Mouse (Mus musculus): ENCODE results near the gene Rrp7a. TPM values are rescaled to one million over a fixed set of nuclear protein-coding genes. Genes with fewer than 3 reads are reported as not detected.

Gene Rrp7a
- total and polyA plus RNA-seq, 2 experiments from 2014 or later = 95.2 to 228 TPM

DNA sequence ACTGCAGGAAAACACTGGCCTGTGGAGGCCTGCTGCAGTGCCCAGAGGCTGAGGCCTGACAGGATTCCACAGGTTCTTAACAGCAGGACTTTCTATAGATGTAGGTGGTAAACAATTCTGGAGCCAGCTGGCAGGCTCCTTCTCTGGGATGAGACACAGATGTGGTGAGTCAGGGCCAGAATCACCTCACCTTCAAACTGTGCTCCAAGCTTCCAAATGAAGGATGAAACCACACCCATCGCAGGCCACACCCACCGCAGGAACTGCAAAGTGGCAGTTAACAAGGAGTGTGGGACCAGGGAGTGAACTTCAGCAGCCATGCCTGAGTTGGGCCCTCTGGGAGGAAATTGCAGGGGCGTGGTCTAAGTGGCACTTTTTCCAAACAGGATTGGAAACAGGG is 31.7 kb downstream of the Rrp7a start:
- H3K27ac ChIP-seq (ENCODE audit: low read depth, low read length) = no peak overlapping the region
- DNase-seq (ENCODE audit: low spot score) (no peak), ATAC-seq (ENCODE audit: low FRiP score) (no peak)
- peaks cover 6% of the 10 kb centered on the region; the same call in 1 of the 2 replicates for H3K27me3 ChIP-seq (ENCODE audit: insufficient read depth, low read length)
- H3K36me3 ChIP-seq (ENCODE audit: insufficient read depth, low read length) = no peaks in the 10 kb centered on the region
- H3K4me2 ChIP-seq (ENCODE audit: low read depth, low read length, poor library complexity, severe bottlenecking) = no peak overlapping the region
- TF ChIP-seq CTCF (IDR thresholded peaks at IDR 0.05) = no peak
- H3K4me3 ChIP-seq (ENCODE audit: low read depth, low read length) = no peak overlapping the region
- WGBS = 62% methylated on average over 3 of the region's 3 CpGs
- H3K9ac ChIP-seq (replicated peaks; ENCODE audit: low read length, poor library complexity, severe bottlenecking) = no peak overlapping the region
- no peaks in the 10 kb centered on the region for H3K9me3 ChIP-seq (ENCODE audit: low read length)
- no peaks in the 10 kb centered on the region for H3K4me1 ChIP-seq (ENCODE audit: insufficient read depth, low read length)

DNA sequence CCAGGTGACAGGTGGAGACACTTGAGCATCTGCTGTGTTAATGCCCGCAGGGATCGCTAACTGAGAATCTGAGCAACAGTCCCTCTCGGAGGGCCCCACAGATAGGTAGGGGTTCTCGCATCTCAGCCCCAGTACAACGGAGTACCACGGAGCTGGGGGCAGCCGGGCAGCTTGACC is 33.3 kb downstream of the Rrp7a start, which contains the start of gene Serhl:
Serhl (plus strand) TSS at position 78 of the 177 bp plus-strand sequence.
- Histone ChIP-seq H3K27ac (ENCODE audit: low read depth, low read length) (no peak within 1 kb of the TSS), H3K4me3 (ENCODE audit: low read depth, low read length) (no peak within 1 kb of the TSS), H3K9ac (replicated peaks; ENCODE audit: low read length, poor library complexity, severe bottlenecking) (no peak within 1 kb of the TSS), H3K4me1 (ENCODE audit: insufficient read depth, low read length) (peaks cover under 1% of the 10 kb centered on the region; the same call in 1 of the 2 replicates), H3K4me2 (ENCODE audit: low read depth, low read length, poor library complexity, severe bottlenecking) (peak within 1 kb of the TSS; percentile 24; the same call in 1 of the 2 replicates), H3K9me3 (ENCODE audit: low read length) (no peaks in the 10 kb centered on the region), H3K27me3 (ENCODE audit: insufficient read depth, low read length) (peaks cover 6% of the 10 kb centered on the region; the same call in 1 of the 2 replicates), H3K36me3 (ENCODE audit: insufficient read depth, low read length) (no peaks in the 10 kb centered on the region)
- WGBS = 20% methylated on average over 7 of the region's 7 CpGs
- TF ChIP-seq CTCF (IDR thresholded peaks at IDR 0.05) = no peak
- ATAC-seq (ENCODE audit: low FRiP score) = no peak
- DNase-seq (ENCODE audit: low spot score) = no peak

DNA sequence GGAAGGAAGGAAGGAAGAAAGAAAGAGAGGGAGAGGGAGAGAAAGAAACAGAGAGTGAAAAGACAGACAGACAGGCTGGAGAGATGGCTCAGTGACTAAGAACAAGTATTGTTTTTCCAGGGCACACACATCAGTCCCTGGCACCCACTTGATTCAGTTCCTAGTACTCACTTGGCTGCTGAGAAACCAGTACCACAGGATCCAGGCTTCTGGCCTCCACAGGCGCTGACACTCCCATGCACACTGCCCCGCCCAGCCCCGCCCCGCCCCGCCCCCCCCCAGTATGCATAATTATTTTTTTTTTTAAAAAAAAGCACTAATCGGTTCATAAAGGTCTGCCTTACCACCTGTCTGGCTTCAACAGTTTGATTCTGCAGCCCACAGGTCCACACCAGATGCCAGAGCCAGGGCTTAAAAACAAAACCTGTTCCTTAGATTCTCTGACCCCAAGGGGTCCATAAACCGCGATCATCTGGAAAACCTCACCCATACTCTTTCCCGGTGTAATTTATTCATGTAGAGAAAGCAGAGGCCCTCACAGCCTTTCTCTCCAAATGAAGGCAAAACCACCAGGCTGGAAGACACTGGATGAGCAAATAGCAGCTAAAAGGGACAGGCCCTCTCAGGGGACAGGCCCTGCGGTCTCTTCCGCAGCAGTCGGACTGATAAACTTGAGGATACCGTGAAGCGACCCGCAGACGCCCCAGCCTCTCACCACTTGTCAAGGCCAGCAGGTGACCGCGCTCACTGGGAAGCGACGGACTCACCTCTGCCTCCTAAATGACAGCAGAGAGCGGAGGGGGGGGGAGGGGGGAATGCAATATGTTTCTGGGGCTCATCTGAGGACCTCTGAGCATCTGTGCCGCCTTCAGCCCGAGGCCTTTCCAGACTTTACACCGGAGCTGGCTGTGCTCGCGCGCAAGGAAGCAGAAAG is 33.8 kb downstream of the Rrp7a start:
- Histone ChIP-seq H3K9me3 (ENCODE audit: low read length) (no peaks in the 10 kb centered on the region), H3K4me2 (ENCODE audit: low read depth, low read length, poor library complexity, severe bottlenecking) (peak overlapping the region; percentile 24; the same call in 1 of the 2 replicates), H3K27me3 (ENCODE audit: insufficient read depth, low read length) (peaks cover 6% of the 10 kb centered on the region; the same call in 1 of the 2 replicates), H3K4me3 (ENCODE audit: low read depth, low read length) (no peak overlapping the region), H3K36me3 (ENCODE audit: insufficient read depth, low read length) (no peaks in the 10 kb centered on the region), H3K9ac (replicated peaks; ENCODE audit: low read length, poor library complexity, severe bottlenecking) (no peak overlapping the region), H3K4me1 (ENCODE audit: insufficient read depth, low read length) (peaks cover 6% of the 10 kb centered on the region), H3K27ac (ENCODE audit: low read depth, low read length) (no peak overlapping the region)
- DNase-seq (ENCODE audit: low spot score) (no peak), ATAC-seq (ENCODE audit: low FRiP score) (no peak)
- WGBS = 13% methylated on average over 23 of the region's 27 CpGs
- no peak for TF ChIP-seq CTCF (IDR thresholded peaks at IDR 0.05)

DNA sequence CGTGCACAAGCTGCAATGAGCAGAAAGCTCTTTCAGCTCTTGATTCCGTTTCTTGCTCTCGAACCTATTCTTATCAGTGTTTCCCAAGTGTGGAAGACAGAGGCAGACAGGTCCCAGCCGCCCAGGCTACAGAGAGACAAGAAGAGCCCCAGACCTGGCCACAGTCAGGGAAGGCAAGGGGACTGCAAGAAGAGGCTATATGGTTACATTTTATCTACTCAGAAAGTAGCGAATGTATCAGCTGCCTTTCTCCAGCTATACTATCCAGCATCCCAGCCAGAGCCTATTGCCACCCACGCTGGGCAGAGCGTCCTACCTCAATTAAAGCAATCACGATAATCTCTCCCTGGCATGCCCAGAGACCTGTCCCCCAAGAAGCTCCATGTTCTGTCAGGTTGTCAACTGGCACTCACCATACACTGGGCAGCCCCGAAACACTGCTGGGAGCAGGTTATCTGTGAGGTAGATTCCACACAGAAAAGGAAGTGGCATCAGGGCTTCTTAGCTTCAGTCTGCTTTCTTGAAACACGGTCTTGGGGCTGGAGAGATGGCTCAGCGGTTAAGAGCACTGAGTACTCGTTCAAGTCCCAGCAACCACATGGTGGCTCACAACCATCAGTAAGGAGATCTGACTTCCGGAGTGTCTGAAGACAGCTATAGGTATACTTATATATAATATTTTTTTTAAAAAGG is 35.8 kb downstream of the Rrp7a start:
- H3K4me3 ChIP-seq (ENCODE audit: low read depth, low read length) = no peak overlapping the region
- TF ChIP-seq CTCF (IDR thresholded peaks at IDR 0.05) = no peak
- H3K36me3 ChIP-seq (ENCODE audit: insufficient read depth, low read length) = no peaks in the 10 kb centered on the region
- no peak overlapping the region for H3K4me2 ChIP-seq (ENCODE audit: low read depth, low read length, poor library complexity, severe bottlenecking)
- H3K27me3 ChIP-seq (ENCODE audit: insufficient read depth, low read length) = peaks cover 6% of the 10 kb centered on the region; the same call in 1 of the 2 replicates
- H3K27ac ChIP-seq (ENCODE audit: low read depth, low read length) = no peak overlapping the region
- WGBS = 86% methylated on average over 13 of the region's 13 CpGs
- H3K9ac ChIP-seq (replicated peaks; ENCODE audit: low read length, poor library complexity, severe bottlenecking) = no peak overlapping the region
- DNase-seq (ENCODE audit: low spot score) (no peak), ATAC-seq (ENCODE audit: low FRiP score) (no peak)
- H3K4me1 ChIP-seq (ENCODE audit: insufficient read depth, low read length) = peaks cover 8% of the 10 kb centered on the region
- H3K9me3 ChIP-seq (ENCODE audit: low read length) = no peaks in the 10 kb centered on the region

DNA sequence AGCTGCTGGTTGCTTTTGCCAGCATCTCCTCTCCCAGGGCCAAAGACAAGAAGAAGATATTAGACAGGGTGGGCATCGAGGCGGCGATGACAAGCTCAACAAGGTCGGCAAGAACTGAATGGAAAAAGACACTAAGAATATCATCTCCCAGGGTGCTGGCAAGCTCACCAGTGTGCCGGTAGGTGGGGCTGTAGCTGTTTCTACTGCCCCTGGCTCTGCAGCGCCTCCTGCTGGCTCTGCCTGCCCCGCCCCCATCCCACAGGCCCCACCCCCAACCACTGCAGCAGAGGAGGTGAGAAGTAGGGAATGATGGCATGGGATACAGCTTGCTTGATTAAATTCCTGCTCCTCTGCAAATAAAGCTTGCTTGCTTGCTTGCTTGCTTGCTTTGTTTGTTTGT is 36.7 kb downstream of the Rrp7a start:
- H3K27me3 ChIP-seq (ENCODE audit: insufficient read depth, low read length) = peaks cover 6% of the 10 kb centered on the region; the same call in 1 of the 2 replicates
- H3K4me1 ChIP-seq (ENCODE audit: insufficient read depth, low read length) = peaks cover 8% of the 10 kb centered on the region
- peak; percentile 30 for DNase-seq (ENCODE audit: low spot score)
- no peaks in the 10 kb centered on the region for H3K9me3 ChIP-seq (ENCODE audit: low read length)
- H3K4me3 ChIP-seq (ENCODE audit: low read depth, low read length) = no peak overlapping the region
- H3K4me2 ChIP-seq (ENCODE audit: low read depth, low read length, poor library complexity, severe bottlenecking) = no peak overlapping the region
- WGBS = 29% methylated on average over 7 of the region's 7 CpGs
- no peak for ATAC-seq (ENCODE audit: low FRiP score)
- peak; percentile 57 for TF ChIP-seq CTCF (IDR thresholded peaks at IDR 0.05)
- no peak overlapping the region for H3K27ac ChIP-seq (ENCODE audit: low read depth, low read length)
- no peaks in the 10 kb centered on the region for H3K36me3 ChIP-seq (ENCODE audit: insufficient read depth, low read length)
- H3K9ac ChIP-seq (replicated peaks; ENCODE audit: low read length, poor library complexity, severe bottlenecking) = no peak overlapping the region
